Mouse (Mus musculus) liver, embryonic 13.5 days (tissue): Measurements from ENCODE around the gene Zfp105. TPM values are rescaled to one million over a fixed set of nuclear protein-coding genes. Genes with fewer than 3 reads are reported as not detected.

Source experiments
- polyA plus RNA-seq: library from polyadenylated mRNA; unstranded; fragments of >200 nt; fragmentation: Nextera tagmentation; extraction: Ambion mirVana; gene quantifications from 2 replicates; pipeline ENCODE4 v1.2.1, GENCODE M21; 2015

Zfp105 gene
- polyA plus RNA-seq, 1 experiment from 2014 or later = 2.5 TPM

Other genes with a start within 250 kb of the Zfp105 start
- not detected in 2 replicates for gene Topaz1, start 175.7 kb upstream of the Zfp105 start, polyA plus RNA-seq
- 1.8 and 3.2 TPM in 2 replicates for gene Tcaim, start 117.5 kb upstream of the Zfp105 start, polyA plus RNA-seq
- not detected in 2 replicates for gene Gm35549, start 79.0 kb upstream of the Zfp105 start, polyA plus RNA-seq
- 17.1 and 21.5 TPM in 2 replicates for gene Zfp445, start 57.1 kb upstream of the Zfp105 start, polyA plus RNA-seq
- 0.46 and 0.70 TPM in 2 replicates for gene Zkscan7, start 37.4 kb upstream of the Zfp105 start, polyA plus RNA-seq
- gene 1110059G10Rik, start 27.9 kb downstream of the Zfp105 start, polyA plus RNA-seq = 19.3 and 22.2 TPM in 2 replicates
- gene Kif15, start 28.0 kb downstream of the Zfp105 start, polyA plus RNA-seq = 34.7 and 36.4 TPM in 2 replicates
- 5.9 and 6.4 TPM in 2 replicates for gene Tmem42, start 98.3 kb downstream of the Zfp105 start, polyA plus RNA-seq
- gene Tgm4, start 111.7 kb downstream of the Zfp105 start, polyA plus RNA-seq = not detected in 2 replicates
- 37.9 and 43.3 TPM in 2 replicates for gene Zdhhc3, start 190.1 kb downstream of the Zfp105 start, polyA plus RNA-seq
- 109 and 118 TPM in 2 replicates for gene Exosc7, start 190.1 kb downstream of the Zfp105 start, polyA plus RNA-seq
- 0.10 TPM in 1 of 2 replicates, not detected in the other for gene Clec3b, start 227.9 kb downstream of the Zfp105 start, polyA plus RNA-seq